Mouse (Mus musculus): ENCODE results near the gene Selenov. TPM values are rescaled to one million over a fixed set of nuclear protein-coding genes. Genes with fewer than 3 reads are reported as not detected.
A peak's percentile ranks its signal among the peaks of the same experiment; 100 is the strongest.

The Selenov gene
- total RNA-seq (2021): not detected

- intact Hi-C loops (cut with DNase I): loop anchor here (10.0 kb wide), 1 partner anchor 236 kb away; the partner anchor contains the start of gene Psmc4
- no peak for DNase-seq (ENCODE audit: low spot score)
These were observed at the start of gene Selenov for GRCm38 (mm10) chr7:28290638-28291590. Selenov (minus strand) TSS chr7:28291186.

GRCm38 (mm10) chr7:28339213-28339917, 48.4 kb upstream of the Selenov start:
- intact Hi-C loops (cut with DNase I): no loop called here
- DNase-seq (ENCODE audit: low spot score): peak; percentile 37

- DNase-seq (ENCODE audit: low spot score): peak; percentile 96
- intact Hi-C loops (cut with DNase I): no loop called here
These were observed 47.4 kb upstream of the Selenov start, which contains the start of gene Supt5 for GRCm38 (mm10) chr7:28338108-28338998. Supt5 (minus strand) TSS chr7:28338746.

GRCm38 (mm10) chr7:28335471-28335870, 44.5 kb upstream of the Selenov start:
- no peak for DNase-seq (ENCODE audit: low spot score)
- intact Hi-C loops (cut with DNase I): no loop called here

- DNase-seq (ENCODE audit: low spot score): no peak
- intact Hi-C loops (cut with DNase I): no loop called here
These were observed 43.5 kb upstream of the Selenov start for GRCm38 (mm10) chr7:28334534-28334933.

GRCm38 (mm10) chr7:28328260-28328659, 37.3 kb upstream of the Selenov start:
- intact Hi-C loops (cut with DNase I): no loop called here
- DNase-seq (ENCODE audit: low spot score): no peak

- intact Hi-C loops (cut with DNase I): no loop called here
- DNase-seq (ENCODE audit: low spot score): no peak
These were observed 35.5 kb upstream of the Selenov start for GRCm38 (mm10) chr7:28326457-28326856.

- no peak for DNase-seq (ENCODE audit: low spot score)
- intact Hi-C loops (cut with DNase I): no loop called here
These were observed 34.3 kb upstream of the Selenov start for GRCm38 (mm10) chr7:28325293-28325692.

- intact Hi-C loops (cut with DNase I): no loop called here
- no peak for DNase-seq (ENCODE audit: low spot score)
These were observed 31.2 kb upstream of the Selenov start for GRCm38 (mm10) chr7:28321974-28322720.

GRCm38 (mm10) chr7:28318714-28319113, 27.7 kb upstream of the Selenov start:
- intact Hi-C loops (cut with DNase I): no loop called here
- no peak for DNase-seq (ENCODE audit: low spot score)

- intact Hi-C loops (cut with DNase I): no loop called here
- DNase-seq (ENCODE audit: low spot score): no peak
These were observed 27.1 kb upstream of the Selenov start for GRCm38 (mm10) chr7:28318036-28318435.

GRCm38 (mm10) chr7:28311926-28312543, 21.0 kb upstream of the Selenov start, which contains the start of gene Timm50:
Timm50 (minus strand) TSS chr7:28312072.
- intact Hi-C loops (cut with DNase I): loop anchor here (2.0 kb wide), 1 partner anchor 25 kb away; no protein-coding TSS in a partner anchor
- DNase-seq (ENCODE audit: low spot score): peak; percentile 94

GRCm38 (mm10) chr7:28311151-28311925, 20.4 kb upstream of the Selenov start:
- intact Hi-C loops (cut with DNase I): no loop called here
- no peak for DNase-seq (ENCODE audit: low spot score)

GRCm38 (mm10) chr7:28309737-28310136, 18.8 kb upstream of the Selenov start:
- intact Hi-C loops (cut with DNase I): no loop called here
- no peak for DNase-seq (ENCODE audit: low spot score)

GRCm38 (mm10) chr7:28306216-28306615, 15.2 kb upstream of the Selenov start:
- intact Hi-C loops (cut with DNase I): no loop called here
- DNase-seq (ENCODE audit: low spot score): no peak

GRCm38 (mm10) chr7:28305641-28306040, 14.7 kb upstream of the Selenov start:
- intact Hi-C loops (cut with DNase I): no loop called here
- DNase-seq (ENCODE audit: low spot score): no peak

GRCm38 (mm10) chr7:28301616-28302433, 10.8 kb upstream of the Selenov start, which contains the start of gene Dll3:
Dll3 (minus strand) TSS chr7:28302238.
- intact Hi-C loops (cut with DNase I): loop anchor here (2.0 kb wide), 1 partner anchor 23 kb away; no protein-coding TSS in a partner anchor
- peak; percentile 19 for DNase-seq (ENCODE audit: low spot score)
